Mouse (Mus musculus) liver, postnatal 0 days (tissue): Measurements from ENCODE around the gene Nacc1. TPM values are rescaled to one million over a fixed set of nuclear protein-coding genes. Genes with fewer than 3 reads are reported as not detected.

ENCODE experiments used
- ATAC-seq: fragments of 200-750 bp; cut with Nextera tagmentation; 2 replicates; pipeline ENCODE4 v1.8.0; 2017; ENCODE audit warnings: mild to moderate bottlenecking, moderate library complexity
- DNase-seq: peaks from one replicate; pipeline ENCODE4 v3.0.0-alpha.2; 2016
- H3K27ac ChIP-seq: fragments of 300-500 bp; sonication (generic); 2 replicates; pipeline ENCODE4 v1.5.1; 2014; ENCODE audit warnings: antibody characterized with exemption, moderate library complexity, mild to moderate bottlenecking, low read depth
- H3K27me3 ChIP-seq: fragments of 300-500 bp; sonication (generic); 2 replicates; pipeline ENCODE4 v1.6.1; 2014; ENCODE audit warnings: low read length, control low read depth, mixed read lengths; ENCODE audit not compliant: insufficient read depth
- H3K36me3 ChIP-seq: fragments of 300-500 bp; sonication (generic); replicated peaks from 2 replicates; pipeline ENCODE4 v1.6.1; 2014; ENCODE audit warnings: mild to moderate bottlenecking, control low read depth, low read length, moderate library complexity, mixed read lengths; ENCODE audit not compliant: insufficient read depth
- H3K4me1 ChIP-seq: fragments of 300-500 bp; sonication (generic); 2 replicates; pipeline ENCODE4 v1.6.1; 2014; ENCODE audit warnings: antibody characterized with exemption, mild to moderate bottlenecking, control low read depth; ENCODE audit not compliant: insufficient read depth
- H3K4me2 ChIP-seq: fragments of 300-500 bp; sonication (generic); 2 replicates; pipeline ENCODE4 v1.6.1; 2014; ENCODE audit warnings: low read depth, mild to moderate bottlenecking, low read length, moderate library complexity, mixed read lengths
- H3K4me3 ChIP-seq: fragments of 300-500 bp; sonication (generic); 2 replicates; pipeline ENCODE4 v1.5.1; 2014; ENCODE audit warnings: low read depth, low read length
- H3K9ac ChIP-seq: fragments of 300-500 bp; sonication (generic); replicated peaks from 2 replicates; pipeline ENCODE4 v1.6.1; 2014; ENCODE audit warnings: mild to moderate bottlenecking, moderate library complexity
- H3K9me3 ChIP-seq: fragments of 300-500 bp; sonication (generic); 2 replicates; pipeline ENCODE4 v1.6.1; 2016; ENCODE audit warnings: mild to moderate bottlenecking, control low read depth, low read length, mixed read lengths
- CTCF ChIP-seq: sonication (generic); IDR thresholded peaks from 2 replicates; pipeline ENCODE4 v1.5.1; 2016; ENCODE audit warnings: antibody characterized with exemption, low read depth
- EP300 ChIP-seq: IDR thresholded peaks from 2 replicates; pipeline ENCODE4 v1.6.1; 2016; ENCODE audit warnings: antibody characterized with exemption, low read depth, mild to moderate bottlenecking
- WGBS: fragments of 180-500 bp; shearing (Covaris S2); extraction: QIAGEN DNeasy Blood & Tissue Kit; methylation state at CpG from one replicate; pipeline ENCODE4 v1.1.7; 2014; ENCODE audit not compliant: insufficient replicate concordance; 5-methylcytosine and 5-hydroxymethylcytosine counted together
- polyA plus RNA-seq: library from polyadenylated mRNA; unstranded; fragments of >200 nt; fragmentation: Nextera tagmentation; extraction: Ambion mirVana; gene quantifications from 2 replicates; pipeline ENCODE4 v1.2.1, GENCODE M21; 2015

Nacc1 gene
- polyA plus RNA-seq, 1 experiment from 2014 or later = 3.6 TPM

- Histone ChIP-seq H3K4me2 (peak overlapping the region; percentile 75), H3K27me3 (no peaks in the 10 kb centered on the region), H3K9me3 (no peaks in the 10 kb centered on the region), H3K4me3 (peak overlapping the region; percentile 38), H3K27ac (peak overlapping the region; percentile 87), H3K4me1 (peaks cover 73% of the 10 kb centered on the region), H3K9ac (peak overlapping the region; percentile 56), H3K36me3 (peaks cover 7% of the 10 kb centered on the region)
- peak; percentile 38 for ATAC-seq
- DNase-seq = no peak
- peak; percentile 76 for TF ChIP-seq EP300
- TF ChIP-seq CTCF = no peak
- 43% methylated on average over 9 of the region's 9 CpGs for WGBS
Observed at GRCm38 (mm10) chr8:84724683-84725082, 37.0 kb upstream of the Nacc1 start.

- Histone ChIP-seq H3K4me1 (peaks cover 62% of the 10 kb centered on the region), H3K9me3 (no peaks in the 10 kb centered on the region), H3K4me3 (peak overlapping the region; percentile 38), H3K4me2 (peak overlapping the region; percentile 75), H3K36me3 (peaks cover 7% of the 10 kb centered on the region), H3K27ac (peak overlapping the region; percentile 87), H3K27me3 (no peaks in the 10 kb centered on the region), H3K9ac (peak overlapping the region; percentile 56)
- ATAC-seq (peak; percentile 9; the same call in 1 of the 2 replicates), DNase-seq (peak; percentile 74)
- 11% methylated on average over 7 of the region's 7 CpGs for WGBS
- TF ChIP-seq EP300 (no peak), CTCF (no peak)
Observed at GRCm38 (mm10) chr8:84723571-84723900, 35.9 kb upstream of the Nacc1 start.

GRCm38 (mm10) chr8:84722850-84723570 lies 35.3 kb upstream of the Nacc1 start, which contains the start of gene G430095P16Rik:
Gene G430095P16Rik, plus strand, starts transcription at chr8:84723007.
- Histone ChIP-seq H3K4me2 (peak within 1 kb of the TSS; percentile 75), H3K4me1 (peaks cover 58% of the 10 kb centered on the region), H3K27ac (peak within 1 kb of the TSS; percentile 87), H3K9ac (peak within 1 kb of the TSS; percentile 56), H3K36me3 (peaks cover 7% of the 10 kb centered on the region), H3K9me3 (no peaks in the 10 kb centered on the region), H3K4me3 (peak within 1 kb of the TSS; percentile 38), H3K27me3 (no peaks in the 10 kb centered on the region)
- TF ChIP-seq CTCF (peak; percentile 82), EP300 (peak; percentile 48; the same call in 1 of the 2 replicates)
- peak; percentile 89 for DNase-seq
- ATAC-seq = peak; percentile 84
- 8% methylated on average over 10 of the region's 10 CpGs for WGBS

GRCm38 (mm10) chr8:84722530-84722849 lies 34.8 kb upstream of the Nacc1 start:
- Histone ChIP-seq H3K4me1 (peaks cover 58% of the 10 kb centered on the region), H3K4me2 (peak overlapping the region; percentile 75), H3K27me3 (no peaks in the 10 kb centered on the region), H3K9me3 (no peaks in the 10 kb centered on the region), H3K9ac (peak overlapping the region; percentile 56), H3K27ac (peak overlapping the region; percentile 87), H3K36me3 (peaks cover 7% of the 10 kb centered on the region), H3K4me3 (peak overlapping the region; percentile 38)
- no peak for DNase-seq
- TF ChIP-seq EP300 (no peak), CTCF (no peak)
- ATAC-seq = no peak
- WGBS = 46% methylated on average over 6 of the region's 6 CpGs

- H3K4me1 ChIP-seq = peaks cover 33% of the 10 kb centered on the region
- DNase-seq = no peak
Observed at GRCm38 (mm10) chr8:84718959-84719690, 31.5 kb upstream of the Nacc1 start.

GRCm38 (mm10) chr8:84718476-84718875 lies 30.8 kb upstream of the Nacc1 start:
- H3K36me3 ChIP-seq = no peaks in the 10 kb centered on the region; the same call in 1 of the 2 replicates
- H3K4me2 ChIP-seq = no peak overlapping the region
- no peaks in the 10 kb centered on the region for H3K27me3 ChIP-seq
- TF ChIP-seq CTCF (no peak), EP300 (no peak)
- peaks cover 33% of the 10 kb centered on the region for H3K4me1 ChIP-seq
- ATAC-seq (no peak), DNase-seq (no peak)
- H3K9ac ChIP-seq = no peak overlapping the region
- no peak overlapping the region for H3K4me3 ChIP-seq
- H3K27ac ChIP-seq = no peak overlapping the region
- WGBS = 71% methylated on average over 5 of the region's 5 CpGs
- no peaks in the 10 kb centered on the region for H3K9me3 ChIP-seq

More at GRCm38 (mm10) chr8:84718959-84719690, 31.5 kb upstream of the Nacc1 start:
- Histone ChIP-seq H3K36me3 (no peaks in the 10 kb centered on the region; the same call in 1 of the 2 replicates), H3K27ac (no peak overlapping the region), H3K4me3 (no peak overlapping the region), H3K9me3 (no peaks in the 10 kb centered on the region), H3K4me2 (no peak overlapping the region), H3K27me3 (no peaks in the 10 kb centered on the region), H3K9ac (no peak overlapping the region)
- no peak for ATAC-seq
- WGBS = 84% methylated on average over 5 of the region's 5 CpGs
- no peak for TF ChIP-seq EP300
- no peak for TF ChIP-seq CTCF
